Mouse (Mus musculus): ENCODE data around the gene Asic2.

DNA sequence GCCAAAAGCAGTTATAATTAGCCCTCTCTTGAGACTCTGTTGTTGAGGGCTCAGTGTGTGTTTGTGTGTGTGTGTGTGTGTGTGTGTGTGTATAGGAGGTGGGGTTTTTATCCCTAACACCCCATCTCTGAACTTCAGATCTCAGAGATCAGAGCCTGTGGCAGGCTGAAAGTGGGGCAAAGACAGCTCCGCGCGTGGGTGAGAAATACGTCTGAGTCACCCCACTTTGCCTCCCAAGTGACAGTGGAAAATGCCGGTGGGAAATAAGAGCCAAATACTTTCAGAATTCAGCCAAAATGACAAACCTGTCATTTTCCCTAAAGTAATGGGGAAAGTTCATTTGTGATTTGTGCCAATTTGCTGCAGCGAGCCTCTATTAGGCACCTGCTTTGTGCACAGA, 779.2 kb downstream of the Asic2 start:
- no peak for TF ChIP-seq CTCF (IDR thresholded peaks at IDR 0.05; ENCODE audit: borderline replicate concordance, extremely low read depth, insufficient read depth, insufficient read length)
- TF ChIP-seq POLR2A (IDR thresholded peaks at IDR 0.05; ENCODE audit: borderline replicate concordance, extremely low read depth, insufficient read depth, insufficient read length, poor library complexity, severe bottlenecking), result no peak

Measured in brain, embryonic 14.5 days (tissue).